Mouse (Mus musculus) forebrain, embryonic 14.5 days (tissue): Measurements from ENCODE around the gene Reep3. TPM values are rescaled to one million over a fixed set of nuclear protein-coding genes. Genes with fewer than 3 reads are reported as not detected.

Experiments used
- ATAC-seq: fragments of 200-750 bp; cut with Nextera tagmentation; 2 replicates; pipeline ENCODE4 v1.8.0; 2017; ENCODE audit warnings: mild to moderate bottlenecking, moderate library complexity
- DNase-seq: peaks from one replicate; pipeline ENCODE4 v3.0.0-alpha.2; 2015; ENCODE audit warnings: low spot score
- H3K27ac ChIP-seq: fragments of 300-500 bp; sonication (generic); 2 replicates; pipeline ENCODE4 v1.5.1; 2014; ENCODE audit warnings: low read depth, mild to moderate bottlenecking, control low read depth, low read length, moderate library complexity
- H3K27me3 ChIP-seq: fragments of 300-500 bp; sonication (generic); replicated peaks from 2 replicates; pipeline ENCODE4 v1.6.1; 2014; ENCODE audit warnings: low read length, control low read depth, mixed read lengths; ENCODE audit not compliant: control insufficient read depth, insufficient read depth
- H3K36me3 ChIP-seq: fragments of 300-500 bp; sonication (generic); 2 replicates; pipeline ENCODE4 v1.6.1; 2014; ENCODE audit warnings: low read length, control low read depth; ENCODE audit not compliant: control insufficient read depth, insufficient read depth
- H3K4me1 ChIP-seq: fragments of 300-500 bp; sonication (generic); 2 replicates; pipeline ENCODE4 v1.6.1; 2014; ENCODE audit warnings: antibody characterized with exemption, low read length, control low read depth; ENCODE audit not compliant: control insufficient read depth, insufficient read depth
- H3K4me2 ChIP-seq: fragments of 300-500 bp; sonication (generic); 2 replicates; pipeline ENCODE4 v1.6.1; 2014; ENCODE audit warnings: mild to moderate bottlenecking, control low read depth, low read length
- H3K4me3 ChIP-seq: fragments of 300-500 bp; sonication (generic); 2 replicates; pipeline ENCODE4 v1.5.1; 2014; ENCODE audit warnings: low read depth, low read length, control low read depth
- H3K9ac ChIP-seq: fragments of 300-500 bp; sonication (generic); 2 replicates; pipeline ENCODE4 v1.6.1; 2014; ENCODE audit warnings: mild to moderate bottlenecking, low read length, control low read depth, moderate library complexity
- H3K9me3 ChIP-seq: fragments of 300-500 bp; sonication (generic); replicated peaks from 2 replicates; pipeline ENCODE4 v1.6.1; 2016; ENCODE audit warnings: low read length, control low read depth, mixed read lengths; ENCODE audit not compliant: control insufficient read depth
- WGBS: fragments of 180-500 bp; shearing (Covaris S2); extraction: QIAGEN DNeasy Blood & Tissue Kit; methylation state at CpG from one replicate; pipeline ENCODE4 v1.1.7; 2014; 5-methylcytosine and 5-hydroxymethylcytosine counted together
- polyA plus RNA-seq: library from polyadenylated mRNA; unstranded; fragments of >200 nt; fragmentation: Nextera tagmentation; extraction: Ambion mirVana; gene quantifications from 2 replicates; pipeline ENCODE4 v1.2.1, GENCODE M21; 2014

Reep3 gene
- polyA plus RNA-seq, 1 experiment from 2014 or later = 26.7 TPM

- Histone ChIP-seq H3K4me1 (peaks cover 12% of the 10 kb centered on the region), H3K27ac (peak overlapping the region; percentile 39; the same call in 1 of the 2 replicates), H3K27me3 (no peaks in the 10 kb centered on the region), H3K9me3 (no peaks in the 10 kb centered on the region), H3K4me3 (no peak overlapping the region), H3K36me3 (no peaks in the 10 kb centered on the region), H3K9ac (no peak overlapping the region), H3K4me2 (peak overlapping the region; percentile 8; the same call in 1 of the 2 replicates)
- WGBS = 30% methylated on average over 12 of the region's 12 CpGs
- ATAC-seq (peak; percentile 24; the same call in 1 of the 2 replicates), DNase-seq (peak; percentile 45)
These were observed 51.4 kb downstream of the Reep3 start for GRCm38 (mm10) chr10:67045192-67045899.

- Histone ChIP-seq H3K4me2 (no peak overlapping the region), H3K27me3 (no peaks in the 10 kb centered on the region), H3K36me3 (no peaks in the 10 kb centered on the region), H3K27ac (no peak overlapping the region), H3K9ac (no peak overlapping the region), H3K4me3 (no peak overlapping the region), H3K9me3 (no peaks in the 10 kb centered on the region), H3K4me1 (peaks cover 12% of the 10 kb centered on the region)
- DNase-seq (no peak), ATAC-seq (no peak)
- WGBS = 84% methylated on average over 5 of the region's 5 CpGs
These were observed 52.4 kb downstream of the Reep3 start for GRCm38 (mm10) chr10:67044346-67044745.

GRCm38 (mm10) chr10:67043236-67043635 is 53.5 kb downstream of the Reep3 start:
- H3K9me3 ChIP-seq = no peaks in the 10 kb centered on the region
- no peak for ATAC-seq
- 78% methylated on average over 7 of the region's 7 CpGs for WGBS
- H3K9ac ChIP-seq = no peak overlapping the region
- peaks cover 11% of the 10 kb centered on the region for H3K4me1 ChIP-seq
- no peaks in the 10 kb centered on the region for H3K36me3 ChIP-seq
- H3K27me3 ChIP-seq = no peaks in the 10 kb centered on the region
- no peak overlapping the region for H3K27ac ChIP-seq
- H3K4me3 ChIP-seq = no peak overlapping the region
- no peak for DNase-seq
- no peak overlapping the region for H3K4me2 ChIP-seq

GRCm38 (mm10) chr10:67040410-67040809 is 56.3 kb downstream of the Reep3 start:
- Histone ChIP-seq H3K4me3 (no peak overlapping the region), H3K9ac (no peak overlapping the region), H3K9me3 (no peaks in the 10 kb centered on the region), H3K27ac (no peak overlapping the region), H3K4me1 (peaks cover 3% of the 10 kb centered on the region), H3K4me2 (no peak overlapping the region), H3K36me3 (no peaks in the 10 kb centered on the region), H3K27me3 (no peaks in the 10 kb centered on the region)
- 96% methylated on average over 3 of the region's 3 CpGs for WGBS
- no peak for DNase-seq
- no peak for ATAC-seq

- H3K9ac ChIP-seq = no peak overlapping the region
- 75% methylated on average over 17 of the region's 17 CpGs for WGBS
- no peak overlapping the region for H3K27ac ChIP-seq
- ATAC-seq (no peak), DNase-seq (no peak)
- H3K9me3 ChIP-seq = no peaks in the 10 kb centered on the region
- no peaks in the 10 kb centered on the region for H3K27me3 ChIP-seq
- H3K4me2 ChIP-seq = no peak overlapping the region
- no peak overlapping the region for H3K4me3 ChIP-seq
- H3K4me1 ChIP-seq = no peaks in the 10 kb centered on the region
- no peaks in the 10 kb centered on the region for H3K36me3 ChIP-seq
These were observed 57.7 kb downstream of the Reep3 start for GRCm38 (mm10) chr10:67039001-67039400.

GRCm38 (mm10) chr10:67036542-67036941 is 60.2 kb downstream of the Reep3 start:
- Histone ChIP-seq H3K9me3 (no peaks in the 10 kb centered on the region), H3K36me3 (no peaks in the 10 kb centered on the region), H3K9ac (no peak overlapping the region), H3K27me3 (no peaks in the 10 kb centered on the region), H3K4me2 (no peak overlapping the region), H3K4me3 (no peak overlapping the region), H3K4me1 (no peaks in the 10 kb centered on the region), H3K27ac (no peak overlapping the region)
- 73% methylated on average over 10 of the region's 10 CpGs for whole genome bisulfite sequencing
- ATAC-seq = no peak
- no peak for DNase-seq

GRCm38 (mm10) chr10:67036141-67036540 is 60.6 kb downstream of the Reep3 start:
- Histone ChIP-seq H3K27me3 (no peaks in the 10 kb centered on the region), H3K4me1 (no peaks in the 10 kb centered on the region), H3K36me3 (no peaks in the 10 kb centered on the region), H3K9me3 (no peaks in the 10 kb centered on the region), H3K4me2 (no peak overlapping the region), H3K9ac (no peak overlapping the region), H3K4me3 (no peak overlapping the region), H3K27ac (no peak overlapping the region)
- no peak for ATAC-seq
- DNase-seq = no peak
- 90% methylated on average over 5 of the region's 5 CpGs for WGBS

GRCm38 (mm10) chr10:67031186-67031585 is 65.6 kb downstream of the Reep3 start:
- no peak for ATAC-seq
- no peaks in the 10 kb centered on the region for H3K27me3 ChIP-seq
- H3K4me3 ChIP-seq = no peak overlapping the region
- 0 out of 2 replicates have a peak, but pooled peaks cover 4% of the 10 kb centered on the region for H3K36me3 ChIP-seq
- no peaks in the 10 kb centered on the region for H3K9me3 ChIP-seq
- H3K4me2 ChIP-seq = no peak overlapping the region
- WGBS = 88% methylated on average over 7 of the region's 7 CpGs
- H3K27ac ChIP-seq = no peak overlapping the region
- H3K9ac ChIP-seq = no peak overlapping the region
- H3K4me1 ChIP-seq = peaks cover 3% of the 10 kb centered on the region
- no peak for DNase-seq

- no peak overlapping the region for H3K27ac ChIP-seq
- no peak overlapping the region for H3K9ac ChIP-seq
- no peak overlapping the region for H3K4me3 ChIP-seq
- no peak overlapping the region for H3K4me2 ChIP-seq
- peaks cover 10% of the 10 kb centered on the region for H3K4me1 ChIP-seq
- DNase-seq (no peak), ATAC-seq (no peak)
- H3K36me3 ChIP-seq = 0 out of 2 replicates have a peak, but pooled peaks cover 10% of the 10 kb centered on the region
- WGBS = 82% methylated on average over 12 of the region's 12 CpGs
- H3K27me3 ChIP-seq = no peaks in the 10 kb centered on the region
- H3K9me3 ChIP-seq = no peaks in the 10 kb centered on the region
These were observed 67.4 kb downstream of the Reep3 start for GRCm38 (mm10) chr10:67029297-67029696.
